Mouse (Mus musculus): Measurements from ENCODE around the gene Nme1.

DNA sequence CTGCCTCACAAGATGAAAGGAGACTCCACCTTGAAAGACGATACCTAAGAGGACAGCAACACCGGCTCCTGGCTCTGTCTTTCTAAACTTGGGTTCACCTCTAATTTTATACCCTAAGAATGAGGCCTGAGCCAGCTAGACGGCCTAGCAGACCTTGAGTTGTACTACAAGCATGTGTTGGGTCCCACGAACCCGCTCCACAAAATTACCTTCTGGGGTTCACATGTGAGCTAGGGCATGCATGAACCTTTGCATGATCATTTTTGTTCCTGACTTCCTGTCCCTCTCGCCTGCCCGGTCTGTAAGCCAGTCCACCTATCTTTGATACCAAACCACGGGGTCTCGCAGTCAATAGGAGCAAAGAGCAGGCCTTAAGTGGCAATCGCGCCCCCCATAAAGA is 940 bp downstream of the Nme1 start:
- TF ChIP-seq POLR2A (IDR thresholded peaks at IDR 0.05; ENCODE audit: borderline replicate concordance, low read depth, low read length) (no peak), CTCF (IDR thresholded peaks at IDR 0.05; ENCODE audit: low read depth, low read length) (no peak)
